Mouse (Mus musculus) olfactory bulb, adult 2 months (tissue): ENCODE data around the gene Pecr. TPM values are rescaled to one million over a fixed set of nuclear protein-coding genes. Genes with fewer than 3 reads are reported as not detected.
"Not testable (repeated sequence)": the region's sequence is repeated elsewhere in the genome, so short reads cannot be mapped to it uniquely, and the experiment has no call there.

ENCODE experiments used
- H3K27ac ChIP-seq: fragments of 200-500 bp; 2 replicates; pipeline ENCODE4 v1.5.1; 2012; ENCODE audit warnings: low read depth, low read length; ENCODE audit not compliant: insufficient read depth
- H3K4me1 ChIP-seq: fragments of 200-500 bp; 2 replicates; pipeline ENCODE4 v1.6.1; 2012; ENCODE audit warnings: low read length; ENCODE audit not compliant: control insufficient read depth, insufficient read depth
- H3K4me3 ChIP-seq: fragments of 200-500 bp; 2 replicates; pipeline ENCODE4 v1.5.1; 2012; ENCODE audit warnings: mild to moderate bottlenecking, low read depth, low read length, moderate library complexity; ENCODE audit not compliant: insufficient read depth
- CTCF ChIP-seq: fragments of 200-500 bp; IDR thresholded peaks from 2 replicates; pipeline ENCODE4 v1.5.1; 2012; ENCODE audit warnings: low read depth, mild to moderate bottlenecking, low read length, moderate library complexity; ENCODE audit not compliant: insufficient read depth
- POLR2A ChIP-seq: fragments of 200-500 bp; IDR thresholded peaks from 2 replicates; pipeline ENCODE4 v1.6.1; 2012; ENCODE audit warnings: mild to moderate bottlenecking, low read depth, low read length, moderate library complexity; ENCODE audit not compliant: insufficient read depth
- WGBS: fragments of 180-500 bp; shearing (Covaris S2); methylation state at CpG from one replicate; pipeline ENCODE4 v1.1.7; 2018; 5-methylcytosine and 5-hydroxymethylcytosine counted together
- polyA plus RNA-seq: library from polyadenylated mRNA; stranded (reverse); fragments of >200 nt; gene quantifications from 2 replicates; pipeline ENCODE4 v1.2.4, GENCODE M21; 2012; ENCODE audit warnings: low replicate concordance; ENCODE audit not compliant: missing spikeins, insufficient read depth, insufficient read length

Gene Pecr
- polyA plus RNA-seq, 1 experiment, result not detected

DNA sequence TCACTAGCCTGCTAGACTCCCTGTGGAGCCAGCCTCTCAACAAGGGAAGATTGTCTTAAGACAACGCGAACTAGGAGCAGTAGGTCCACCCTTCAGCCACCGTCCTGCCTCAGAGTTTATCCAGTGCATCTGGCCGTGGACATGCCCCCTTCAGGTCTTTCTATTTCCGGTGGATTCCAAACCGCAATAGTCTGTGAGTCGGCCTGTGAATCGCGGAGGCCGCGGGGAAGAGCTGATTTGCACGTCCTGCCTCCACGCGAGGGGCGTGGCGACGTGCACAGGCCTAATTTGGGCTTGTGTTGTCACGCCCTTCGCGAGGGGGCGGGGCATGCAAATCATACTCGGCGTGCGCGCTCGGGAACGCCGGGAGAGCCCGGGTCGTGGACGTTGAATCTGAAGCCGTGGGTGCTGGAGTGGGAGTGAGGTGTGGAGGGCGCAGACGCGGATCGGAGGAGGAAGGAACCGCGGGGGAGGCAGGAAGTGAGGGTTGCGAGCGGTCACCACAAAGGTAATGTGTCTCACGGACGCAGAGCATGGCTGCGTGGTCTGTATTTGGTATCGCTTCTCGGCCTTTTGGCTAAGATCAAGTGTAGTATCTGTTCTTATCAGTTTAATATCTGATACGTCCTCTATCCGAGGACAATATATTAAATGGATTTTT, 40.3 kb downstream of the Pecr start:
- H3K27ac ChIP-seq, result peak overlapping the region; percentile 97
- TF ChIP-seq CTCF (no peak), POLR2A (peak; percentile 52)
- peak overlapping the region; percentile 61 for H3K4me3 ChIP-seq
- WGBS, result under 1% methylated on average over 47 of the region's 47 CpGs
- H3K4me1 ChIP-seq, result no peaks in the 10 kb centered on the region

DNA sequence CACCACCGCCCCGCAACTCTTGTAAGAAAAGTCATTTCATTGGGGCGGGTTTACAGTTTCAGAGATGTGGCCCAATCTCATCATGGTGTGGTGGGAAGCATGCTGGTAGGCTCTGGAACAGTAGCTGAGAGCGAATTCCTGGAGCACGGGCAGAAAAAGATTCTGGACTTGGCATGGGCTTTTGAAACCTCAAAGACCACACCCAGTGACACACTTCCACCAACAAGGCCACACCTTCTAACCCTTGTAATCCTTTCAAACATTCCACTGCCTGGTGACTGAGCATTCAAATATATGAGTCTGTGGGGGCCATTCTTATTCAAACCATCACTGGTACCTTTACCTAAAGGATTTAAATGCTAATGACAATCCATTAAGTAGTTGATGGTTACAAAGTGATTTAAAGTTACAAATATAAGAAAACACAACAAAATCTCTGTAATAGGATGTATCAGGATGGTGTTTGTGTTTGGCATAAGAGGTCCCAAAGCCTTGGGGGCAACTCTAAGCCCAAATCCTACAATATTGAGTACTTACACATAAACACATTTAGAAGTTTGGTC, 41.5 kb downstream of the Pecr start:
- WGBS, result 93% methylated on average over 5 of the region's 5 CpGs
- Histone ChIP-seq H3K4me1 (no peaks in the 10 kb centered on the region), H3K27ac (no peak overlapping the region), H3K4me3 (no peak overlapping the region)
- no peak for TF ChIP-seq CTCF
- TF ChIP-seq POLR2A, result no peak

DNA sequence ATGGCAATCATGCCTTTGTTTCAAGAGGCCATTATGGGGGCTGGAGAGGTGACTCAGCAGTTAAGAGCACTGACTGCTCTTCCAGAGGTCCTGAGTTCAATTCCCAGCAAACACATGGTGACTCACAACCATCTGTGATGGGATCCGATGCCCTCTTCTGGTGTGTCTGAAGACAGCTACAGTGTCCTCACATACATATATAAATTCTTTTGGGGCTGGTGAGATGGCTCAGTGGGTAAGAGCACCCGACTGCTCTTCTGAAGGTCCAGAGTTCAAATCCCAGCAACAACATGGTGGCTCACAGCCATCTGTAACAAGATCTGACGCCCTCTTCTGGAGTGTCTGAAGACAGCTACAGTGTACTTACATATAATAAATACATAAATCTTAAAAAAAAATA, 45.0 kb downstream of the Pecr start:
- H3K4me1 ChIP-seq, H3K4me3 ChIP-seq, H3K27ac ChIP-seq: not testable (repeated sequence)
- 92% methylated on average over 3 of the region's 3 CpGs for WGBS

DNA sequence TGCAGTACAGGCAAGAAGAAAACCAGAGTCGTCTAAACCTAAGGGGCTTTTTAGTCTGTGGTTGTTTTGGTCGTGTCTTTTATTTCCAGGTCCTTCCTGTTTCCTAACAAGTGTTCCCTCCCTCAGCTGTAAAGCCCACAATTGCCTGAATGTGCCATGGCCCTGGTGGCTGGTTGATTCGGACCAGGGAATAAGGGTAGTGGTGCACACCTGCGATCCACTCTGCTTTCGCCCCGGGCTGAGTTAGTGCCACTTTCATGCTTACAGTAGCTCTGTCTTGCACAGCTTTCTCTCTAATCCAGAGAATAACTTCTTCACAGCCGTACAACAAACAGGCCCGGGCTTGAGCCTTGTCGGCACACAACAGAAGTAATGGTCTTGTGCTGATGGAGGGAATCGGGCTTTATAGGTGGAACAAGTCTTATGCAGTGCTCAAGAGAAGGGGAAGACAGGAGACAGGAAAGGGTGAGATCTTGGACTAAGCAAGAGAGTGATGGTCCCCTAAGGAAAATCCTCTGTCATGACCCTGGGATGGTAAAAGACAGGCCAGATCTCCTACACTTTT, 46.0 kb downstream of the Pecr start:
- Histone ChIP-seq H3K4me3 (no peak overlapping the region), H3K4me1 (no peaks in the 10 kb centered on the region), H3K27ac (no peak overlapping the region)
- 73% methylated on average over 10 of the region's 10 CpGs for WGBS
- no peak for TF ChIP-seq CTCF
- TF ChIP-seq POLR2A, result no peak

DNA sequence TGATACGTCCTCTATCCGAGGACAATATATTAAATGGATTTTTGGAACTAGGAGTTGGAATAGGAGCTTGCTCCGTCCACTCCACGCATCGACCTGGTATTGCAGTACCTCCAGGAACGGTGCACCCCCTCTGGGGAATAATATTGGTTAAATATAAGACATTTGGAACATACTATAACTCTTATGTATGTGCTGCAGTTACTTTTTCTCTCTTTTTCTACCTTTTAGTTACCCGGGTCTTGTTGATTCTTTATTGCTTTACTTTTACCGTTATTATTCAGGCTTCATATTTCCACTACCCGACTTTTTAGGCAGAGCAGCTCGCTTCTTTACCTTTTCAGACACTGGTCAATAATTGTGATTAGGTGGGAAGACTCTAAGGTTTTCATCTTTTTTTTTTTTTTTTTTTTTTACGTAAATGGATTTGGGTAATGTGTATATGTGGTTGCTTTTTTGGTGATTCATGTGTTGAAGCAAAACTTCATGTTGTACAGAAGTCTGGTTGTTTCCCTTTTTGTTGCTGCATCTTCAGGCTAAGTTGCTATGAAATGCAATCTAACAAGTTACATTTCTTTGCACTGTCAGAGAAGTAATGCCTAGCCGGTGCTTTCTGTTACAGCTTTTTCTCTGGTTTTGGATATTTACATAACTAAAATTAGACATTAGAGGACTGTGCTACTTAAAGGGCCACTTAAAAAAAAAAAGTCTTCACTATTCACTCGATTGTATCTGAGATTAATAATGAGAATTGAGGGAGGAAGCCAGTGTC, 46.9 kb downstream of the Pecr start:
- H3K4me3 ChIP-seq, result peak overlapping the region; percentile 13; the same call in 1 of the 2 replicates
- H3K27ac ChIP-seq, result no peak overlapping the region
- no peaks in the 10 kb centered on the region for H3K4me1 ChIP-seq
- 8% methylated on average over 13 of the region's 13 CpGs for WGBS
- no peak for TF ChIP-seq POLR2A
- no peak for TF ChIP-seq CTCF

DNA sequence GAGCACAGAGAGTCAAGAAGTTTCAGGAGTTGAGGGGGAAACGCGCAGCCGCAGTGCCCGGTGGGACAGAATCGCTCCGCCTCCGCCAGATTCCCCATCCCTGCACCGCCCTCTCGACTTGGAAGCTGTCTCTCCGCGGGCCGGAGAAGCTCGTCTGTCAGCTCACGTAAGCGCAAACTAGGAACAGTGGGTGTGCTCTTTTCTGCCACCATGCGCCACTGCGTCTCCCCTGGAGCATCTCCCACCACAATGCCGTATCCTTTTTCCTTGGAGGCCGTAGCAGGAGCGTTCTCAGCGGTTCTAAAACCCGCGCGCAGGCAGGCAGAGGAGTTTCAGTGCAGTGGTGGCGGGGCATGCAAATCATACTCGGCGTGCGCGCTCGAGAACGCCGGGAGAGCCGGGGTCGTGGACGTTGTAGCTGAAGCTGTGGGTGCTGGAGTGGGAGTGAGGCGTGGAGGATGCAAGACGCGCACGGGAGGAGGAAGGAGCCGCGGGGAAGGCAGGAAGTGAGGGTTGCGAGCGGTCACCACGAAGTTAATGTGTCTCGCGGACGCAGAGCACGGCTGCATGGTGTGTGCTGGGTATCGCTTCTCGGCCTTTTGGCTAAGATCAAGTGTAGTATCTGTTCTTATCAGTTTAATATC, 47.6 kb downstream of the Pecr start:
- H3K4me1 ChIP-seq, result not testable (repeated sequence)
- under 1% methylated on average over 37 of the region's 50 CpGs for WGBS
- Histone ChIP-seq H3K4me3 (peak overlapping the region; percentile 97), H3K27ac (peak overlapping the region; percentile 91)
- peak; percentile 18; the same call in 1 of the 2 replicates for TF ChIP-seq POLR2A

DNA sequence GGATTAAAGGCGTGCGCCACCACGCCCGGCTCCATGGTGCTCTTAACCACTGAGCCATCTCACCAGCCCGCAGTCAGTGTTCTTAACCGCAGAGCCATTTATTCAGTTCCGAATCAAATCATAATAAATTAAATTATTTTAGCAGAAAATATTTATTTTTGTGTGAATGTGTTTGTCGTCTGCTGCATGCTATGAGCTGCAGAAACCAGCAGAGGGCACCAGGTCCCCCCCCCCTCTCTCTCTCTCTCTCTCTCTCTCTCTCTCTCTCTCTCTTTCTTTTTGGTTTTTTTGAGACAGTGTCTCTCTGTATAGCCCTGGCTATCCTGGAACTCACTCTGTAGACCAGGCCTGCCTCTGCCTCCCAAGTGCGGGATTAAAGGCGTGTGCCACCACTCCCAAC, 51.5 kb downstream of the Pecr start:
- 78% methylated on average over 10 of the region's 10 CpGs for WGBS
- H3K4me1 ChIP-seq, H3K27ac ChIP-seq, H3K4me3 ChIP-seq: not testable (repeated sequence)

DNA sequence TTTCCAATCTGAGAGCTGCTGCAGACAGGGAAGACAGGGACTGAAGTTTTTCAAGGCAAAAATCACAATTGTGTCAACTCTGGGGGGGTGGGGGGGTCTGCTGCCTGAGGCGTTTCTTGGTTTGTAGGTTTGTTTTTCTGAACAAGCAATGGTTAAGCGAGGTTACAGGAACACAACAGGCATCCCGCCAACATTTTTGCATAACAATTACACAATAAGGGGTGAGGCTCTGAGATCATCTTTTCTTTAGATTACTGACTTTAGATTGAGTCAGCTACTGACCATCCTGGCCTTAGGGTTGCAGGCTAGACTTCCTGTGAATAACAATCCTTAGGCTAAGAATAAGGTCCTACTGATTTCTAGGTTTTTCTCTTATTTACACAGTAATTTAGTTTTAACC, 55.1 kb downstream of the Pecr start:
- H3K27ac ChIP-seq, result no peak overlapping the region
- H3K4me1 ChIP-seq, result no peaks in the 10 kb centered on the region
- no peak overlapping the region for H3K4me3 ChIP-seq
- WGBS, result 32% methylated on average over 3 of the region's 3 CpGs
- TF ChIP-seq POLR2A (no peak), CTCF (no peak)

DNA sequence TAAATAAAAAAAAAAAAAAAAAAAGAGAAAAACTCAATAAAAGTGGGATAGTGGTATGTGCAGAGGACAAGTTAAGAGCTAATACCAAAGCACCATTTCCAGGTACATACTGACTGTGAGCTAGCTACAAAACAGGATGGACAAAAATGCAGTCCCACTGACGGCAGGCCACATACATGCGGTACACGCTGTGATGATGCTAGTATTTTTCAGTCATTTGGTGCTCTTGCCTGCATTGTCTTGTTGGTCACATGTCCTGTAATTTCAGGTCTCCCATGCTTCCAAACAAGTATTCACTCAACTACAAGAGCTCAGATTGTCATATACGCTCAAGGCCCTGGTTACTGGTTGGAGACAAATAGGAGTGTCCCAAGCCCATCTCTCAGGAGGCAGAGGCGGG, 56.6 kb downstream of the Pecr start:
- Histone ChIP-seq H3K27ac (no peak overlapping the region), H3K4me3 (no peak overlapping the region), H3K4me1 (no peaks in the 10 kb centered on the region)
- no peak for TF ChIP-seq POLR2A
- no peak for TF ChIP-seq CTCF
- WGBS, result 96% methylated on average over 5 of the region's 5 CpGs
